Mouse (Mus musculus) T-helper 2 cell (primary cell): ENCODE data around the gene Adgrg1.

ENCODE experiments used
- in situ Hi-C: fragments of 300-600 bp; cut with MboI, MseI; formaldehyde crosslinking; loops from one replicate; pipeline ENCODE4 v1.15.1; 2025; ENCODE audit warnings: high pct_unique_total_duplicates

Adgrg1 gene

GRCm38 (mm10) chr8:94995336-94995893 is 20.9 kb downstream of the Adgrg1 start:
- in situ Hi-C loops: loop anchor here (5.0 kb wide), 1 partner anchor 53 kb away; no protein-coding TSS in a partner anchor

- in situ Hi-C loops: loop anchor here (5.0 kb wide), 1 partner anchor 54 kb away; no protein-coding TSS in a partner anchor
Observed at GRCm38 (mm10) chr8:94996037-94996436, 21.5 kb downstream of the Adgrg1 start.

DNA sequence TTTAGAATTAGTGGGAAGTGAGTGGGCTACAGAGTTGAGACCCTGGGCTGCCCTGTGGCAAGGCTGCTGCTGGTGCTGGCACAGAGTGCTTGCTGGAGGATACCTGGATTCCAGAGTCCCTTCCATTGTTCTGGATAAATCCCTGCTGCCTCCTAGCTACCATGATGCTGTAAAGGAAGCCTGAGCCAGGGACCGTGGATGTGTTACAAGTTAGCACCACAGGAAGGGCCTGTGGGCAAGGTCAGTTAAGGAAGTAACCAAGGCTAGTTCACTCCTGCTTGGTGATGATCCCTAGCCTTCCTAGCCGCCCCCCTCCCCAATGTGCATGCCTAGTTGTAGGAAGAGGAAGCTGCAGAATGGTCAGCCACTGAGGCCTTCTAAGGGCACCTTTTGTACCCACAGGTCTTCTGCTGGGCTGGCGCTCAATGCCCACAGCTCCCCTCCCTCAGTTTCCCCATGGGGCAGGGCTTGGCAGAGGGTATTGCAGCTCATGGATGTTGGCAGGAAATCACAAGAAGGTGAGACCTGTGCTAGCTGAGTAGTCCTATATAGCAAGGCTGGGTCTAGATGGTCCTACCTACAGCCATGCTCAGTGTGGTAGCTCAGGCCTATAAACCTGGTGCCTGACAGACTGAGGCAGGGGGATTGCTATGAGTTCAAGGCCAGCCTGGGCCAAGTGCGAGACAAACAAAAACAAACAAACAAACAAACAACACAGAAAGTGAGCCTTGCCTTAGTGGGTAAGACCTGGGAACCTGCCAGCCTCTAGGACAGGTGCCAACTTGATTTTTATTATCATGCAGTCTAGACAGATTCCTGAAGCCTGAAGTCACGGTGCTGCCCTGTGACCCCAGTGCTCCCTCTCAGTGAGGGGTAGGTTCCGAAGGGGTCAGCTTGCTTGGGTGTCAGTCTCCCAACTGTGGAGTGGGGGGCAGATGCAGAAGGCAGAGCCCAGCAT is 22.6 kb downstream of the Adgrg1 start:
- in situ Hi-C loops: loop anchor here (5.0 kb wide), 1 partner anchor 55 kb away; no protein-coding TSS in a partner anchor

DNA sequence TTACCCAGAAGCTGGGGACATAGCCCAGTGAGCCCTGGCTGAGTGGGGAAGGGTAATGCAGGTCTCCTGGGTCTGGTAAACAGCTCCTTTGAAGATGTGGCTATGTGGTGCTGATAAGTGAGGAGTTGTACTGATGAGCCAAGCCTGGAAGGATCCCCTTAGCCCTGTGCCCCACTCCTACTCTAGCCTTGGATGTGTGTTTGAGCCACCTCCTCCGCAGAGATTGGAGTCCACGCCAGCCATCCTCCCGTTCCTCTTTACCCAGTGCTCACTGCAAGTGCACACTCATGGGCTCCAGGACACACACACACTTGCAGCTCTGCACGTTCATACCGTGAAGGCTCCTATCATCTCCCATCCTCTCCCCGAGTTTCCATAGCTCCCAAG is 23.3 kb downstream of the Adgrg1 start:
- in situ Hi-C loops: loop anchor here (5.0 kb wide), 1 partner anchor 56 kb away; no protein-coding TSS in a partner anchor

DNA sequence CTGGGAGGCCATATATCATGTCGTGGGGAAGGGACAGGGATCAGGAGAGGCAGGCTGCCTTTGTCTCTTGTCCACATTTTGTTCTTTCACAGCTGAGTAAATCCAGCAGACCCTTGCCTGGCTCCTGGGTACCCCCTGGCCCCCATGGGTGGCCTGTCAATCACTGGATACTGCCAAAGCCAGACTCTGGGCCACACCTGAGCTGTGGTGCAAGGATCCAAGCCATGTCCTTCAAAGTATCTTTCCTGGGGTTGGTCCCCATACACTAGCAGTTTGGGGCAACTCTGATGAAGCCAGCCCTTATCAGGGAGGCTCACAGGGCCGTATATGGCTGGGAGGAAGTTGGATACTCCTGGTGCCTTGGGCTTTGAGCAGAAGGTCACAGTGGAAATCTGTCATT is 23.9 kb downstream of the Adgrg1 start:
- in situ Hi-C loops: loop anchor here (5.0 kb wide), 1 partner anchor 56 kb away; no protein-coding TSS in a partner anchor

DNA sequence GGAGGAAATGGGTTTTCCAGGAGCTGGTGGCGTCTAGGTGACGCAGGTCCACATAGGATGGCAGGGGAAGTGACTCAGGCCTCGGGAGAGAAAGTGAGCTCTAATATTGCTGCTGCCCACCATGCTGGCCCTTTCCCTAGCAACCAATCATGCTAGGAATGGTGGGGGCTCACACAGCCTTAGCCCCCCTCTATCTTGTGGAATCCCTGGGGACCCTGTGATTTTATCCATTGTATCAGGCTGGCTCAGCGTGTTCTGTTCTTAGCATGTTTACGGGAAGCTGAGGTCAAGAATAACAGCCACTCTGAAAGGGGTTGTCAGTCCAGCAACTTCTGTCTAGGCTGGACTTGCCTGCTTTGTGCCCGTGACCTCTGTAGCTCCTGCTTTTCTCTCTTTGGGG is 24.5 kb downstream of the Adgrg1 start:
- in situ Hi-C loops: loop anchor here (5.0 kb wide), 1 partner anchor 57 kb away; no protein-coding TSS in a partner anchor

- in situ Hi-C loops: loop anchor here (5.0 kb wide), 1 partner anchor 58 kb away; no protein-coding TSS in a partner anchor
Observed at GRCm38 (mm10) chr8:94999956-95000355, 25.4 kb downstream of the Adgrg1 start.

DNA sequence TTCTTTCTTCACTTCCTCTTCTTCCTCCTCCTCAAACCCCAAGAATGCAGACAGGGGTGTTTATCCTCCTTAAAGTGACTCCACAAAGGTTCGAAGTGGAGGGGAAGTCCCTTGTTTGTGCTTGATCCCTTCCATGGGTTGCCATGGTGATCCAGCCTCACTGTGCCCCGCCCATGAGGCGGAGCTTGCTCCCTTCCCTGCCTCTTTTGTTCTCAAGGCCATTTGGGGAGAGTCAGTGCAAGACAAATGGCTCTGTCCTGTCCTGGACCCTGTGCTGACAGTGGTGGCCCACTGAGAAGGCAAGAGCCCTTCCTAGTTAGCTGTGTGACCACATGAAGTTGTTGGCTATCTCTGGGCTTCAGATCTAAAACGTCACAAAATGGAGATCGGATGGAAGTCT is 26.1 kb downstream of the Adgrg1 start:
- in situ Hi-C loops: no loop called here

DNA sequence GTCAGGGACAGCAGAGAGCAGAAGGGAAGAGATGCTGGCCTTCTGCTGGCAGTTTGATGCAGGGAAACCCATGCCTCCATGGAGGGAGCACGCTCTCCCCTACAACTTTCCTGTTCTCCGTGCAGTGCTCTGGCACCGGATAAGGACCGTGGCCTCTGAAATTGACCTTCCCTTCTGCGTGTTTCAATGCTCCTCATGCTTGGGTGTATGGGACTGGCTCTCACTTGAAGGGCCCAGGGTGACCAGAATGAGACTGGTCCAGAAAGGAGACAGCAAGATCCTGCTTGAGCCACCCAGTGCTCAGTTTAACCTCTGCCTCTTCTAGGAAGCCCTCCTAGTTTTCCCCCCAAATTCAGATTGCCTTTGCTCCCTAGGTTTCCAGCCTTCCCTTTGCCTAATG is 26.6 kb downstream of the Adgrg1 start:
- in situ Hi-C loops: no loop called here

- in situ Hi-C loops: no loop called here
Observed at GRCm38 (mm10) chr8:95001655-95002054, 27.1 kb downstream of the Adgrg1 start.

DNA sequence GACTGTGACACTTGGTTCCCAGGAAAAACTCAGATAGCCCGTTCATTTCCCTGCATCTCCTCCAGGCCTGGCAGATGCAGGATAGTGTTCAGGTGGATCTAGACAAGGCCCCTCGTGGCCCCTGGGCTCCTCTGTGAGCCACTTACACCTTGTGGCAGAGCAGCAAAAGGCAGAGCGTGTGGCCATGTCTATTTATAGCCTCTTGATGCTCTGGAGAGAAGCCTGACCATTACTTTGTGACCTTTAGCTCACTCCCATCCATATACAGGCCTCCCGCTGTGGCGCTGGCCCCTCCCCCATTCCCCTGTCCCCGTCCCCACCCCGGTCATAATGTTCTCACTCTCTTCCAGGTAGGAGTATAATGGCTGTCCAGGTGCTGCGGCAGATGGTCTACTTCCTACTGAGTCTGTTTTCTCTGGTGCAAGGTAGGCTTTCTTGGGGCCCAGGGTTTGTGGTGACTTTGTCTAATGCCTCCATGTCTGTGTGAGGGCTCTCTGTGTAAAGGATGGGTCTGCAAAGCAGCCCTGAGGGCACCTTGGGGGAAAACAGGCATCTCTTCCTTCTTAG is 27.6 kb downstream of the Adgrg1 start:
- in situ Hi-C loops: no loop called here

DNA sequence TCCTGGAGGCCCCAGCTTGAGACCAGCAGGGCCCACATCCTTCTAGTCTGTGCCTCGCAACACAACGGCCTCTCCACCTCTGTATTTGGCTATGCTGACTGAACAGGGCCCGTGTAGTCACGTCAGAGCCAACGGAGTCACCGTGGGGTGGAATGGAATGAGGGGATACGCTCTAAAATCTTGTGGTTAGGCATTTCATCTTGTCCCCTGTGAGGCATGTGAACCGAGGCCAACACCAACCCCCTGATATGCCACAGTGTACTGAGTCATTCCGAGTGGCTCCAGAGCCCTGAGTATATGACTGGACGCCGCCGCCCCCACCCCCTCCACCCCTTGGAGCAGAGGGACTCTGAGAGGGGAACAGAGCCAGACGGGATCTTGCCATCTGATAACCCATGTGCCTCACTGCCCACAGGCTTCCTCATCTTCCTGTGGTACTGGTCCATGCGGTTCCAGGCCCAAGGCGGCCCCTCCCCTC is 37.9 kb downstream of the Adgrg1 start:
- in situ Hi-C loops: no loop called here

DNA sequence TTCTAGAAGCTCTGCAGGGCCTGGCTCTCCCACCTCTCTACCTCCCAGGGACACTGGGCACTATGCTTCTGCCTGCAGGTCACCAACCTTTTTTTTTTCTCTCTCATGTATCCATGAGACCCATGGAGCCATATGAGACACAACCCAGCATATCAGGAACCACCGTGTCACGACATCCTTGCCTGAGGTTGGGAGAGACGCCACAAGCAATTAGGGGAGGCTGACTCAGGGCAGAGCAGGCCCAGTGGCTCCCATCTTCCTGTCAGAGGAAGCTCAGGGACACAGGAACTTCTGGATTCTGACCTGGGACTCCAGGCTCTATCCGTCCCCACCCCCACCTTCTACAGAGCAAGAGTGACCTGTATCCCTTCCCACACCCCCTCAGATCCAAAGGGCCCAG is 41.3 kb downstream of the Adgrg1 start:
- in situ Hi-C loops: no loop called here

GRCm38 (mm10) chr8:95016684-95017083 is 42.1 kb downstream of the Adgrg1 start:
- in situ Hi-C loops: no loop called here

GRCm38 (mm10) chr8:95017451-95017850 is 42.9 kb downstream of the Adgrg1 start, which contains the start of gene Adgrg3:
Gene Adgrg3, plus strand, starts transcription at chr8:95017692.
- in situ Hi-C loops: no loop called here

DNA sequence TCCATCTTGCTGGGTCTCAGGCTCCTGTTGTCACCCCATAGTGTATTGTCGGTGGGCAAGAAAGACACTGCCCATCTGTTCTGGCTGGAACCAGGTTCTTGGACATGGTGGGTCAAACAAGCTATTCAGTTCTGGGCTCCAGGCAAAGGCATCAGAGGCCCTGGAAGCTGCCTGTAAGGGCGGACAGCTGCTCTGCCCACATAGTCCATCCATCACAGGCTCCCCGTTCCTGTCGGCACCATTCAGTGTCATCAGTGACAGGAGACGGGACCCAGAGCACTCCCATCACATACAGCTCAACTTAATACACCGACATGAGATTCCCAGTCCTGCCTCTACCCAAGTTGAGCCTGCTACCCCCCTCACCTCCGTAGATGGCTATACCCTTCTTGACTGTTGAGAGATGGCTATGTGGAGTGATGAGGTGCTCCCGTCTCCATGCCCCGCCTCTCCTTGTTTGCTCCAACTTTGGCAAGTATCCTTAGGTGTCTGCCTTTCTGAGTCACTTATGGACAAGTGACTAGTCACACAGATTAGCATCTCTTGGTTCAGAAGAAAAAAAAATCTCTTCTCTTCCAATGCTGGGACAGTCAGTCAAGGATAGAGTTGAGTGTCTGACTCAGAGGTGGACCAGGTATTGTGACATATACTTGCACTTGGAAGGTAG is 43.6 kb downstream of the Adgrg1 start:
- in situ Hi-C loops: no loop called here

DNA sequence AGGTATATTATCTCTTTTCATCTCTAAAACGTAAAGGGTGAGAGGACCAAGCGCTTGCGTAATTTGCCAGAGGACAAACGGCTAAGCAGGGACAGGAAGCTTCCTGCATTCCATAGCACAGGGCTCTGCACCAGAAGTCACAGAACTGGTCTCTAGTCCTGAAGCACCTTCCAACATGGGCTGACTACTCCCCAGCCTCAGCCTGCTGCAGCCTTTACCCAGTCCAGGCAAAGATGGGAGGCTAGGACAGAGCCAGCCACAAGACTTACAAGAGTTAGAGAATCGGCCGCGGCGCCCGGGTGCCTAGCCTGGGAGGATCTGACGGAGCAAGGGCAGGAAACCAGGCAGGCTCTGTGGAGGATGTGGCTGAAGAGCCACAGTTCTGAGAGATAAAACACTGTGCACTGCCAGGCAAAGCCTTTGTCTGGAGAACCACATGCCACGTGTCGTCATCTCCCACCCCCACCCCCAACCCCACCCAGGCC is 45.8 kb downstream of the Adgrg1 start:
- in situ Hi-C loops: no loop called here

DNA sequence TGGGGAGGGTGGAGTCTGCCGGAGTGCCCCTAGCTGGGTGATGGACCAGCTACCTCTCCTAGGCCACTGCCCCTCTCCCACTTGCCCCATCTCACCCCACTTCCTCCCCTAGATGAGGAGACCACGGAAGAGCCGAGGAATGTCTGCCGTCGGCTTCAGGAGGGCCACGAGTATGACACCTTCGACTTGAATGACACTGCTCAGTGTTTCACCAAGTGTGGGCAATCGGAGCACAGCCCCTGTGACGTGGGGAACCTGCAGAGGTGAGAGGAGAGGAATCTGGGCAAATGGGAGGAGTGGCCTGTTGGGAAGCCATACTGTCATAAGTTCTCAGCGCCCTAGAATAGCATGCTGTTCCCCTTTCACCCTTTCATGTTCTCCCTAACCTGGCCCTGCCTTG is 46.3 kb downstream of the Adgrg1 start:
- in situ Hi-C loops: no loop called here

GRCm38 (mm10) chr8:95023201-95023600 is 48.6 kb downstream of the Adgrg1 start:
- in situ Hi-C loops: no loop called here

GRCm38 (mm10) chr8:95024387-95024786 is 49.8 kb downstream of the Adgrg1 start:
- in situ Hi-C loops: no loop called here

GRCm38 (mm10) chr8:95025421-95025820 is 50.9 kb downstream of the Adgrg1 start:
- in situ Hi-C loops: no loop called here
